Comparison of ENCODE assay signal across 9 mouse cellular contexts in the genomic region with DNA sequence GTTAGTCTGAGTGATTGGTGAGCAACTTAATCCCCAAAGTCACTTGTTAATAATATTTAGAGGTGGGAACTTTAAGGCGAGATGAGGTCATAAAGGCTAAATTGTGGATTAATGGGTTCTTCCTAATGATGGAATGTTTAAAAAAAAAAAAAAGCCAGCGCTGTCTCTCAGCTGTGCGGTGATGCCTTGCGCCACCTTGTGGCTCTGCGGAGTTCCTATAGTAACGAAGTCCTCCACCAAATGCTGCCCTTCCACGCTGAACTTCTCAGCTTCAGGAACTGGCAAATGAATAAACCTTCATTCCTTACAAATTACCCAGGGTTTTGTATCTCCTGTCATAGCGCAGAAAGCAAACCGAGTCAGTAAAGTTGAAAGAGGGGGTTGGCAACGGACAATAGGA. TPM values are rescaled to one million over a fixed set of nuclear protein-coding genes. Genes with fewer than 3 reads are reported as not detected.
DNase-seq lines count a peak whose midpoint lies in the region; ATAC-seq and TF ChIP-seq lines count a peak whose summit lies in the region.
"Had no signal": no experiment of that assay in that cellular context is flagged by ENCODE, and none has a peak within 500 bp of the region (broad histone marks: within the 10 kb centered on the region; RNA-seq: fewer than 3 reads in every experiment).

No protein-coding gene starts in this region.

- H3K9me3 ChIP-seq in midbrain, postnatal 0 days (ENCODE audit: low read length): no peaks in the 10 kb centered on the region
- H3K9me3 ChIP-seq: liver, embryonic 13.5 days had no signal

- no peak overlapping the region for H3K4me3 ChIP-seq in left cerebral cortex, adult 2 months
- H3K4me3 ChIP-seq in midbrain, postnatal 0 days (ENCODE audit: low read depth, low read length): no peak overlapping the region
- H3K4me3 ChIP-seq: liver, embryonic 13.5 days had no signal

- no peaks in the 10 kb centered on the region for H3K27me3 ChIP-seq in midbrain, postnatal 0 days (ENCODE audit: insufficient read depth, low read length)
- H3K27me3 ChIP-seq: liver, embryonic 13.5 days had no signal

- no peak overlapping the region for H3K9ac ChIP-seq in midbrain, postnatal 0 days (replicated peaks; ENCODE audit: low read length, poor library complexity, severe bottlenecking)
- H3K9ac ChIP-seq: liver, embryonic 13.5 days had no signal

- H3K27ac ChIP-seq in left cerebral cortex, adult 2 months: no peak overlapping the region
- H3K27ac ChIP-seq in midbrain, postnatal 0 days (ENCODE audit: low read depth, low read length): no peak overlapping the region
- H3K27ac ChIP-seq: liver, embryonic 13.5 days had no signal

- no peaks in the 10 kb centered on the region for H3K4me1 ChIP-seq in midbrain, postnatal 0 days (ENCODE audit: insufficient read depth, low read length)

- TF ChIP-seq CTCF in left cerebral cortex, adult 2 months (IDR thresholded peaks at IDR 0.05): peak; percentile 80
- peak; percentile 88 for TF ChIP-seq CTCF in midbrain, postnatal 0 days (IDR thresholded peaks at IDR 0.05)

- intact Hi-C loops in gastrocnemius, postnatal 14 days (cut with DNase I; ENCODE audit: low total_unique reads): no loop called here
- intact Hi-C loops in left cerebral cortex, adult 2 months (cut with DNase I): no loop called here

- WGBS in midbrain, postnatal 0 days: 7% methylated on average over 10 of the region's 10 CpGs

- no peak overlapping the region for H3K4me2 ChIP-seq in midbrain, postnatal 0 days (ENCODE audit: low read depth, low read length, poor library complexity, severe bottlenecking)
- H3K4me2 ChIP-seq: liver, embryonic 13.5 days had no signal

- peak; percentile 26 for DNase-seq in gastrocnemius, postnatal 14 days
- DNase-seq in gastrocnemius, postnatal 25 days: no peak
- DNase-seq in CD4-positive helper T cell, adult 2 months (ENCODE audit: low read depth, low spot score): peak; percentile 44
- peak; percentile 62 for DNase-seq in adrenal gland, postnatal 25 days
- DNase-seq in frontal cortex, postnatal 36 days (ENCODE audit: low spot score in 2 of 2): peak; percentile 26 to 39
- peak; percentile 41 to 43 for DNase-seq in left cerebral cortex, adult 2 months (ENCODE audit: extremely low spot score in 1 of 2, low spot score in 2 of 2)
- DNase-seq in midbrain, postnatal 0 days (ENCODE audit: low spot score): peak; percentile 81
- DNase-seq: liver, embryonic 13.5 days had no signal

- peak; percentile 69; the same call in 1 of the 2 replicates for ATAC-seq in midbrain, postnatal 0 days (ENCODE audit: low FRiP score)
- no peak for ATAC-seq in erythroid progenitor cell, adult 5-6 weeks (replicated peaks; ENCODE audit: low FRiP score, poor library complexity, severe bottlenecking)

- H3K36me3 ChIP-seq in midbrain, postnatal 0 days (ENCODE audit: insufficient read depth, low read length): no peaks in the 10 kb centered on the region
- H3K36me3 ChIP-seq: liver, embryonic 13.5 days had no signal

RNA-seq across cellular contexts. Expression of a gene that starts 27.0 kb away (rescaled TPM):
- total RNA-seq in gastrocnemius, postnatal 14 days (2021): 1,000 to 10,000 TPM; 1,152 to 1,205 TPM
- total RNA-seq in gastrocnemius, postnatal 25 days (2021): 100 to 1,000 TPM; 781 to 812 TPM
- total RNA-seq in adrenal gland, postnatal 25 days (2021): 1,073 and 1,362 TPM in 2 replicates
- total RNA-seq in left cerebral cortex, adult 2 months (2021): 1,000 to 10,000 TPM; 1,087 to 1,104 TPM
- 145 and 151 TPM in 2 replicates for total RNA-seq in midbrain, postnatal 0 days (2014; rRNA removed)
- 1,280 and 1,361 TPM in 2 replicates for polyA plus RNA-seq in midbrain, postnatal 0 days (2015; fragmentation: Nextera tagmentation; extraction: Ambion mirVana)
- 901 and 1,018 TPM in 2 replicates for total RNA-seq in erythroid progenitor cell, adult 5-6 weeks (2015; ENCODE audit: low replicate concordance)
- 424 and 1,088 TPM in 2 replicates for total RNA-seq in erythroid progenitor cell, adult 5-6 weeks (2017; ENCODE audit: low replicate concordance)

RNA-seq across cellular contexts. Expression of a gene that starts 36.6 kb away (rescaled TPM):
- under 1 TPM; 0.27 to 0.31 TPM for total RNA-seq in gastrocnemius, postnatal 14 days (2021)
- total RNA-seq in gastrocnemius, postnatal 25 days (2021): not detected
- 0.85 TPM in 1 of 2 replicates, not detected in the other for total RNA-seq in adrenal gland, postnatal 25 days (2021)
- not detected for total RNA-seq in left cerebral cortex, adult 2 months (2021)
- 0.24 and 1.6 TPM in 2 replicates for total RNA-seq in midbrain, postnatal 0 days (2014; rRNA removed)
- 1.2 and 1.3 TPM in 2 replicates for polyA plus RNA-seq in midbrain, postnatal 0 days (2015; fragmentation: Nextera tagmentation; extraction: Ambion mirVana)
- total RNA-seq in erythroid progenitor cell, adult 5-6 weeks (2015; ENCODE audit: low replicate concordance): 27.0 and 43.2 TPM in 2 replicates
- 24.3 and 24.6 TPM in 2 replicates for total RNA-seq in erythroid progenitor cell, adult 5-6 weeks (2017; ENCODE audit: low replicate concordance)

RNA-seq across cellular contexts. Expression of a gene that starts 51.9 kb away (rescaled TPM):
- 100 to 1,000 TPM; 324 to 375 TPM for total RNA-seq in gastrocnemius, postnatal 14 days (2021)
- 100 to 1,000 TPM; 280 to 315 TPM for total RNA-seq in gastrocnemius, postnatal 25 days (2021)
- total RNA-seq in adrenal gland, postnatal 25 days (2021): 574 and 660 TPM in 2 replicates
- 100 to 1,000 TPM; 174 to 177 TPM for total RNA-seq in left cerebral cortex, adult 2 months (2021)
- total RNA-seq in midbrain, postnatal 0 days (2014; rRNA removed): 117 and 148 TPM in 2 replicates
- 352 and 392 TPM in 2 replicates for polyA plus RNA-seq in midbrain, postnatal 0 days (2015; fragmentation: Nextera tagmentation; extraction: Ambion mirVana)
- total RNA-seq in erythroid progenitor cell, adult 5-6 weeks (2015; ENCODE audit: low replicate concordance): 169 and 235 TPM in 2 replicates
- 180 and 196 TPM in 2 replicates for total RNA-seq in erythroid progenitor cell, adult 5-6 weeks (2017; ENCODE audit: low replicate concordance)

RNA-seq across cellular contexts. Expression of a gene that starts 52.0 kb away (rescaled TPM):
- total RNA-seq in gastrocnemius, postnatal 14 days (2021): 10 to 100 TPM; 11.7 to 16.1 TPM
- total RNA-seq in gastrocnemius, postnatal 25 days (2021): 1 to 10 TPM; 9.0 to 9.5 TPM
- 48.4 and 54.3 TPM in 2 replicates for total RNA-seq in adrenal gland, postnatal 25 days (2021)
- total RNA-seq in left cerebral cortex, adult 2 months (2021): 10 to 100 TPM; 27.0 to 28.9 TPM
- 54.6 and 59.0 TPM in 2 replicates for total RNA-seq in midbrain, postnatal 0 days (2014; rRNA removed)
- polyA plus RNA-seq in midbrain, postnatal 0 days (2015; fragmentation: Nextera tagmentation; extraction: Ambion mirVana): 41.5 and 41.9 TPM in 2 replicates
- total RNA-seq in erythroid progenitor cell, adult 5-6 weeks (2015; ENCODE audit: low replicate concordance): 19.3 and 19.5 TPM in 2 replicates
- 15.9 and 22.3 TPM in 2 replicates for total RNA-seq in erythroid progenitor cell, adult 5-6 weeks (2017; ENCODE audit: low replicate concordance)
